Mouse (Mus musculus): Measurements from ENCODE around the gene Klrb1f. TPM values are rescaled to one million over a fixed set of nuclear protein-coding genes. Genes with fewer than 3 reads are reported as not detected.

Gene Klrb1f
- polyA plus RNA-seq, 1 experiment from 2014 or later: not detected

DNA sequence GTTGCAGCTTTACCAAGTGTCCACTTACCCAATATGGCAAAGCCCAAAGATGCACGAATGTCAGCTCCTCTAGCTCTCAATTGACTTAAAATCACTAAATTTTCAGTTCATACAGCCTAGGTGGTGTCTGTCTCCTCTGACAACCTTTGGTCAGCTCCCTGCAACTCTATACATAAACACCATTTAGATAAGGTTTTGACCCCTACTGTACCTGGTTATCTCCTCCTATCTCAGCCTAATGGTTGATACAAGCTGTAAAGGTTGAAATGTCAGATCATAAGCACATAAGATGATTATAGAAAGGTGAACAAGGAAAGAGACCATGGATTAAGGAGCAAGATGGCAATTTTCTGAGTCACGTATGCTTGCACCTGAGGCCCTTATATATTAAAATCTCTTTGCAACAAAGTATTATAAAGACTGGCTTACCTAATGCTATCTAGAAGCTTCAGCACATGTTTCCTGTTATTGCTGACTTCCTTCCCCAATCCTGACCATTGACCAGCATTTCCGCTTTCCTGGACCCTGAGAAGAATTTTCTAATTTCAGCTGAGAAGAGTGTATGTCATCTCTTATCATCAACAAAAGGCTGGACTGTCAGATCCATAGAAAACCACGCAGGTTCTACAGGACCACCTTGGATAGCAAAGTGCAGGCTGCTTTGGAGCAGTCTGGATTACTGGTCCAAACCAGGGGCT lies 57.3 kb downstream of the Klrb1f start:
- no peak for ATAC-seq (ENCODE audit: low FRiP score)
- Histone ChIP-seq H3K4me2 (no peak overlapping the region), H3K4me3 (replicated peaks) (no peak overlapping the region), H3K9me3 (no peaks in the 10 kb centered on the region), H3K4me1 (no peaks in the 10 kb centered on the region), H3K36me3 (replicated peaks) (no peaks in the 10 kb centered on the region), H3K27ac (no peak overlapping the region), H3K27me3 (no peaks in the 10 kb centered on the region), H3K9ac (no peak overlapping the region)
- 91% methylated on average over 4 of the region's 4 CpGs for WGBS

Other genes with a start within 250 kb of the Klrb1f start
- gene Gm44511, start 219.6 kb upstream of the Klrb1f start, polyA plus RNA-seq (2016; fragmentation: Nextera tagmentation; extraction: Ambion mirVana): not detected in 2 replicates
- not detected in 2 replicates for gene Klrb1b, start 219.6 kb upstream of the Klrb1f start, polyA plus RNA-seq (2016; fragmentation: Nextera tagmentation; extraction: Ambion mirVana)
- gene Clec2i, start 158.3 kb upstream of the Klrb1f start, polyA plus RNA-seq (2016; fragmentation: Nextera tagmentation; extraction: Ambion mirVana): 0.10 TPM in 1 of 2 replicates, not detected in the other
- gene BC035044, start 154.8 kb upstream of the Klrb1f start, polyA plus RNA-seq (2016; fragmentation: Nextera tagmentation; extraction: Ambion mirVana): 0.17 and 0.43 TPM in 2 replicates
- gene Clec2g, start 111.5 kb upstream of the Klrb1f start, polyA plus RNA-seq (2016; fragmentation: Nextera tagmentation; extraction: Ambion mirVana): not detected in 2 replicates
- gene Clec2e, start 55.0 kb downstream of the Klrb1f start, polyA plus RNA-seq (2016; fragmentation: Nextera tagmentation; extraction: Ambion mirVana): 0.12 TPM in 1 of 2 replicates, not detected in the other
- gene Clec2d, start 134.7 kb downstream of the Klrb1f start, polyA plus RNA-seq (2016; fragmentation: Nextera tagmentation; extraction: Ambion mirVana): not detected in 2 replicates
- not detected in 2 replicates for gene Cd69, start 229.5 kb downstream of the Klrb1f start, polyA plus RNA-seq (2016; fragmentation: Nextera tagmentation; extraction: Ambion mirVana)

Data from forebrain, embryonic 12.5 days (tissue).